Mouse (Mus musculus) urinary bladder, postnatal 25 days (tissue): ENCODE measurements around the gene Bicc1.

ENCODE experiments used
- DNase-seq: peaks from one replicate; pipeline ENCODE4 v3.0.0; 2022; ENCODE audit warnings: low spot score

Gene Bicc1

DNA sequence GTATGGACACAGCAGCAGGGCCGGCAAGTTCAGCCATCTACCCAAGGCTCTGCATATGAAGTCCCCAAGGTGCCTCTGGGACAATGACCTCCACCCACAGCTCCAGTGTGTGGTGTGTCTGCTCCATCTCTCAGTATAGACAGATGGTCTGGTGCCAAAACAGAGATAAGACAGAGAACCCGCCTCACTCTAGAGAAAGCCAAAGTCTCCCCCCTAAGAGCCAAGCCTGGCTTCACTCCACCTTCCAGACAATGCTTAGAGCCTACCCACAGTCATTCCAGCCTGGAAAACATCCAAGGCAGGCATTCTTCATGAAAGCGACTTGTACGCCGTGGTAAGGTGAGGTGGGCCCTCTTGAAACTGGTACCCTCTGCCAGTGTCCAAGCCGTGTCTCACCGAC lies 107.3 kb downstream of the Bicc1 start:
- no peak for DNase-seq

- no peak for DNase-seq
Measured at GRCm38 (mm10) chr10:71050722-71051333, 108.7 kb downstream of the Bicc1 start.

- DNase-seq = no peak
Measured at GRCm38 (mm10) chr10:71049294-71049693, 110.2 kb downstream of the Bicc1 start.

- no peak for DNase-seq
Measured at GRCm38 (mm10) chr10:71044410-71044809, 115.1 kb downstream of the Bicc1 start.

DNA sequence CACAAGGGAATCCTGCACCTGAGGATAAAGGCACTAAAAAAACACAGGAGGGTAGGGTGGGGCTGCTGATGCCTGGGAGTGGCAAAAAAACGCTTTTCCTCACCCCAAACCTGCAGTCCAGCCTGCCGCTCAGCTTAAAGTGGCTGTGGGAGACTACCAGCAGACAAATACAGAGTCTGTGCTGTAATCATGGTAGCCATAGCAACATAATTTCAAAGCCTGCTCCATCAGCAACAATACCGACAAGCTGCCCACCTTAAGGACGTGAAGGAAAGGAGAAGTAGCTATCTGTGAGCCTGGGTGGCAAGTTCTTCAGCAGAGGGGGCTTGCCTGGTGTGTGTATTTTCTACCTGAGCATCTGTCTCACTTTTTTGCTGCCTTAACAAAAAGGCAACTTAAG lies 117.6 kb downstream of the Bicc1 start:
- DNase-seq = no peak

GRCm38 (mm10) chr10:71036484-71036883 lies 123.0 kb downstream of the Bicc1 start:
- DNase-seq = no peak

DNA sequence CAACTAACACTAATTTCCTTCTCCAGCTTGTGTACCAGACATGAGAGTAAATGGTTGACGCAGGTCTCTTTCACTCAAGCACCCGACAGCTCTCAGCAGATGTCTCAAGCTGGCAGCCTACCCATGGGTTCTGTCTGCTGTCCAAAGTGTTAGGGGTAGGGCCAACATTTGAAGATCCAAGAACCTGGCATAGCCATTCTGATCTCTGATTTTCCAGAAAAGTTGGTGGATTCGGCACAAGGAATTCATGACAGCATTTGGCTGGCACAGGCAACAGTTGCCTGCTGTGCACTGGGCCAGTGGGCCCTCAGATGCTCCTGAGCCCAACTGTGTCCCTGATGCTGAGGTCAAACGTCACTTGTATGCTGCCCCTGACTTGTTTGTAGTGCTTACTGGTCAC lies 130.5 kb downstream of the Bicc1 start:
- no peak for DNase-seq

- DNase-seq = no peak
Measured at GRCm38 (mm10) chr10:71028066-71028844, 131.2 kb downstream of the Bicc1 start.

DNA sequence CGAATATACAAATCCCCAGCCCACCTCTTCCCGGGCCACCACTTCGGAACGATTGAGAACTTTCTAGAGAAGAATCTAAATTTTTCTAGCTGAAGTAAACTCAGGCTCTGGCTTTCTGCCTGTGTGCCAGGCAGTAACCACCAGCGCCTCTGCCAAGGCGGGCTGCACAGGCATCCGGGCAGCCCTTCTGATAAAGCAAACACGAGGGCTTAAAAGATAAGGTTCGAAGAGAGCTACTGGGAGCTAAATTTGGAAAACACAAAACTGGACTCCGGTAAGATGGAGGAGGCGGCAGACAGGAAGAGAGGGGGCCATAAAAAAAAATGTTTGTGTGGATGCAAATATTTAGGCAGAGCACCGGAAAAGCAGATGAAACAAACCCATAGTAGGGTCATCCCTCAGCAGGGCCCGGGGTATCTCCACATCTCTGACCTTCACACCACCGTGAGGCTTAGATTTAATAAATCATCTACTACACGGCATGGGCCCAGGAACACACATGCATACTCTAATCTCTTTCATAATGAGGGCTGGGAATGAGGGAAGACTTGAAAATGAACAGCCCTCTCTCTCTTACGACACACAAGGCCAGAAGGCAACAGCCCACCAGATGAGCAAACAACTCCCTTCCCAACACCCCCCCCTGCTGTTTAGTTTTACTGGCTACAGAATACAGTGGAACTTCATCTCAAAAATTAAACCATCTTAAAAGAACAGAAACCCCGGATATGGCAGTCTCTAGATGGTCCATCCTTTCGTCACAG lies 134.2 kb downstream of the Bicc1 start:
- no peak for DNase-seq

GRCm38 (mm10) chr10:71024681-71025080 lies 134.8 kb downstream of the Bicc1 start:
- DNase-seq = no peak

GRCm38 (mm10) chr10:71023471-71023870 lies 136.0 kb downstream of the Bicc1 start:
- no peak for DNase-seq

- DNase-seq = no peak
Measured at GRCm38 (mm10) chr10:71020459-71020858, 139.0 kb downstream of the Bicc1 start.

DNA sequence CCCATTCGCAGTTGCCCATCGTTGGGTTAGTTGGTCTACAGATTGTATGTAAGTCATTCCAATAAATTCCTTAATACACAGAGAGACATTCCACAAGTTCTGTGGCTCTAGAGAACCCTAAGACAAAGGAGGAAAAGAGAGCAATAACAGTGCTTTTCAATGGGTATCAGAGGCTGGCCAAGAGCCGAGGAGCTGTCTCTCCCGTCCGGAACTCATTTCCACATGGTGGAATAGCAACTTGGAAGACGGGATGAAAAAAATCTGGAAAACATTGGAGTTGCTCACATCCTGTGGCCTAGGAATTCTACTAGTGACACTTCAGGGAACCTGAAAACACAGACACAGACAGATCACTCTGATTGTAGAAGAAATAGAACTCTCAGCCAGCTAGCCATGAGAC lies 139.7 kb downstream of the Bicc1 start:
- DNase-seq = no peak

- DNase-seq = no peak
Measured at GRCm38 (mm10) chr10:71009771-71010496, 149.6 kb downstream of the Bicc1 start.

DNA sequence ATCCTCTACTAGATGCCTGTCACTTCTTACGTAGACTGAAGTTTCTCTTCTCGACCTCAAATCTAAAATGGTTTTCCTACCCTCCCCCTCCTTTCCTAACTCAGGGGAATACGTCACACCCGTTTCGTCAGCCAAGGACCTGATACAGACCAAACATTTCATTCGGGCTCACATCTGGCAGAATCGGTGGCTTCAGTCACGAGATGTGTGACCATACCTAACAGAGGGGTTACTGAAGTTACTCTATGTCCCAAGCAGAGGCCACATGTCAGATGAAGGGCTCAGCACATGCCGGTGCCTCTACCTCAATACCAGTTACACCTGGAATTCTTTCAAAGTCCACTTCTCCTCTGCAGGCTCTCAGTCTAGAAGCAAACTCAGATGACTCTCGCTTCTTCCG lies 150.8 kb downstream of the Bicc1 start:
- DNase-seq = no peak

- no peak for DNase-seq
Measured at GRCm38 (mm10) chr10:71007956-71008355, 151.5 kb downstream of the Bicc1 start.

DNA sequence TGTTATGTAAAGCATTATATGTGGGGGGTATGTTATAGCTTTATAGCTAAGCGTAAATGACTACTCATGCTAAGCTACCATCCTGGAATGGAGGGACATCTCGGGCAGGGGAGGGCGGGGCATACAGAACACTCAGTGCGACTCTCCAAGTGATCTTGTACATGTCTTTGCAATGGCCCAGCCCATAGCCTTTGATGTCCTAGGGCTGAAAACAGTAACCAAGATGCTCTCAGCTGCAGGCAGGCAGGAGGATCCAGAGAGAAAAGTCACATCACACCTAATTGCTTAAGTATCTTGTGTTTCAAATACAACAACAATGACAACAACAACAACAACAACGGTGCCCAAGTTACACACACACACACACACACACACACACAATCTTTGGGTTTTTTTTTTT lies 152.0 kb downstream of the Bicc1 start:
- no peak for DNase-seq

DNA sequence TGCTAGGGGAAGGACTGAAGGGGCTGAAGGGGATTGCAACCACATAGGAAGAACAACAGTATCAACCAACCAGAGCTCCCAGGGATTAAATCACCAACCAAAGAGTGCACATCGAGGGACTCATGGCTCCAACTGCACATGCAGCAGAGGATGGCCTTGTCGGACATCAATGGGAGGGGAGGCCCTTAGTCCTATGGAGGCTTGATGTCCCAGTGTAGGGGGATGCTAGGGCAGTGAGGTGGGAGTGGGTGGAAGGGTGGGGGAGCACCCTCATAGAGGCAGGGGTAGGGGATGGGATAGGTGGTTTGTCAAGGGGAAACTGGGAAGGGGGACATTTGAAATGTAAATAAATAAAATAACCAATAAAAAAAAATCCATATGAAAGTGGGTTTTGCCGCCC lies 152.5 kb downstream of the Bicc1 start:
- no peak for DNase-seq

DNA sequence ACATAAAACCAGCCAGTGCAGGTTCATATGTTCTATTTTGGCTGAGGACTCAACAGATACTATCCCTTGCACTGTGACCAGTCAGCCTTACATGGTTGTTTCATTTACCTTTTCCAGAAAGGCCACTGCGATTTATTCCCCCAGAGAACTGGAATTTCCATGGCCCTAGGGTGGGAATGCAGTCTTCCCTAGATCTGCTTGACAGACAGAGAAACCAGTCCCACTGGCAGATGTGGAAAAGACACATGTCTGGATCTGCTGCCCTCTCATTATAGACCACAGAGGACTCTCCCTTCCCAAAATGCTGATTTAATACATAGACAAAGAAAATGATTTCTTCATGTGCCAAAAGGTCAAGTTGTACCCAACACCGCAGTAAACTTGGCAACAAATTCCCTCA lies 156.6 kb downstream of the Bicc1 start:
- DNase-seq = no peak

DNA sequence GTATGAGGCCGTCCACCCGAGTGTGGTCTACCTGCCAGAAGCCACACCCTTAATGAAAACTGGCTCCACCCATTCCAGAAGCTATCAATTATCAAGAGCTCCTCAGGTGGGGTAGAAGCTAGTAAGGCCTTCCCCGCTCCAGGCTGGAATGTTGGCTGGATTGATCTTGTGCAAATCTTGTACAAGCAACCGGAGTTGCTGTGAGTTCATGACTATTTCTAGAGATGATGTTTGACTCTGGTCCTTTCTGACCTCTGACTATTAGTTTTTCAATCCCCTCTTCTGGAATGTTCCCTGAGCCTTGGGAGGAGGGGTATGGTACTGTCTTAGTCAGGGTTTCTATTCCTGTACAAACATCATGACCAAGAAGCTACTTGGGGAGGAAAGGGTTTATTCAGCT lies 157.3 kb downstream of the Bicc1 start:
- no peak for DNase-seq

GRCm38 (mm10) chr10:70998136-70998535 lies 161.4 kb downstream of the Bicc1 start:
- DNase-seq = no peak

DNA sequence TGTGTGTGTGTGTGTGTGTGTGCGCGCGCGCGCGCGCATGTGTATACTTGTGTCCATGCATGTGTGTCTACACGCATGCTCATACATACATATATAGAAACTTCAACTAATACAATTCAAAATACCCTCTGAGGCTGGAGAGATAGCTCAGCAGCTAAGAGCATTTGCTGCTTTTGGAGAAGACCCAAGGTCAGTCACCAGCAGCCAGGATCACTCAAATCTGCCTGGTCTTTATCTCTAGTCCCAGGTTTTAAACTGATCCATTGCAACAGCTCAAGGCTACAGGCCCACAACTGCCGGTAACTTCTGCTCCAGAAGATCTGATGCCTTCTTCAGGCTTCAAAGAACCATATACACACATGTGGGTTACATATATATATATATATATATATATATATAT lies 163.4 kb downstream of the Bicc1 start:
- DNase-seq = no peak

DNA sequence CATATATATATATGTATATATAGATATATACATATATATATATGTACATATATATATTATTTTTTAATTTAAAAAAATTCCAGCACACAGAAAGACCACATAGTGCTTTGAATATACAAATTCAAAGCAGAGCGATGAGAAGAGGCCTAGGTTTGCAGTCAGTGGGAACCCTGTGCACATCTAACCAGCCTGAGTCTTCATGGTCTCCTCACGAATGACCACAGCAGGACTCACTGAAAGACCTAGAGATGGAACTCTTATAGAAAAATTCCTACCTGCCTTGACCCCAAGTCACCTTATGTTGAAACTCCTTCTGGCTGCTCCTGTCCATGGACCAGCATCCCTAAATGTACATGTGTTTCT lies 165.4 kb downstream of the Bicc1 start:
- DNase-seq = no peak
